Mouse (Mus musculus) left cerebral cortex, postnatal 36 days (tissue): Measurements from ENCODE around the gene Fto. TPM values are rescaled to one million over a fixed set of nuclear protein-coding genes. Genes with fewer than 3 reads are reported as not detected.

ENCODE experiments used
- DNase-seq, 2 experiments: peaks; one replicate each; pipeline ENCODE4 v3.0.0; 2021 to 2022; ENCODE audit warnings: low spot score in 2 of 2, mixed read lengths in 1 of 2
- intact Hi-C: fragments of 180-260 bp; cut with DNase I; formaldehyde crosslinking; loops from one replicate; pipeline ENCODE4 v1.15.1; 2025
- total RNA-seq, 2 experiments: library from RNA; stranded (reverse); gene quantifications; 2 replicates each; pipeline ENCODE4 v1.2.3; 2021

The Fto gene
- total RNA-seq, 2 experiments from 2014 or later: 153 to 156 TPM

GRCm38 (mm10) chr8:91380796-91381542 lies 67.6 kb downstream of the Fto start:
- DNase-seq: no peak
- intact Hi-C loops: loop anchor here (10.0 kb wide), 1 partner anchor 104 kb away; no protein-coding TSS in a partner anchor

GRCm38 (mm10) chr8:91381543-91382106 lies 68.3 kb downstream of the Fto start:
- intact Hi-C loops: loop anchor here (10.0 kb wide), 1 partner anchor 103 kb away; no protein-coding TSS in a partner anchor
- DNase-seq: no peak

- intact Hi-C loops: loop anchor here (10.0 kb wide), 1 partner anchor 102 kb away; no protein-coding TSS in a partner anchor
- DNase-seq: no peak
Measured at GRCm38 (mm10) chr8:91383210-91383609, 69.9 kb downstream of the Fto start.

GRCm38 (mm10) chr8:91383811-91384210 lies 70.5 kb downstream of the Fto start:
- no peak for DNase-seq
- intact Hi-C loops: loop anchor here (10.0 kb wide), 1 partner anchor 101 kb away; no protein-coding TSS in a partner anchor

GRCm38 (mm10) chr8:91384389-91384788 lies 71.1 kb downstream of the Fto start:
- intact Hi-C loops: loop anchor here (10.0 kb wide), 1 partner anchor 100 kb away; no protein-coding TSS in a partner anchor
- DNase-seq: no peak

- intact Hi-C loops: loop anchor here (10.0 kb wide), 1 partner anchor 99 kb away; no protein-coding TSS in a partner anchor
- no peak for DNase-seq
Measured at GRCm38 (mm10) chr8:91385808-91386207, 72.5 kb downstream of the Fto start.

- no peak for DNase-seq
- intact Hi-C loops: no loop called here
Measured at GRCm38 (mm10) chr8:91390369-91391020, 77.2 kb downstream of the Fto start.

- intact Hi-C loops: no loop called here
- no peak for DNase-seq
Measured at GRCm38 (mm10) chr8:91392261-91392660, 78.9 kb downstream of the Fto start.

GRCm38 (mm10) chr8:91395340-91396055 lies 82.2 kb downstream of the Fto start:
- intact Hi-C loops: no loop called here
- no peak for DNase-seq

- intact Hi-C loops: no loop called here
- DNase-seq: no peak
Measured at GRCm38 (mm10) chr8:91398053-91398452, 84.7 kb downstream of the Fto start.

GRCm38 (mm10) chr8:91402980-91403975 lies 90.0 kb downstream of the Fto start:
- intact Hi-C loops: no loop called here

GRCm38 (mm10) chr8:91404311-91404710 lies 91.0 kb downstream of the Fto start:
- DNase-seq: no peak
- intact Hi-C loops: no loop called here

More at GRCm38 (mm10) chr8:91402980-91403975, 90.0 kb downstream of the Fto start:
- no peak for DNase-seq

- intact Hi-C loops: no loop called here
- no peak for DNase-seq
Measured at GRCm38 (mm10) chr8:91405099-91405498, 91.8 kb downstream of the Fto start.

GRCm38 (mm10) chr8:91406624-91407290 lies 93.4 kb downstream of the Fto start:
- intact Hi-C loops: no loop called here
- DNase-seq: no peak

GRCm38 (mm10) chr8:91407880-91408279 lies 94.6 kb downstream of the Fto start:
- intact Hi-C loops: no loop called here
- DNase-seq: no peak

- no peak for DNase-seq
- intact Hi-C loops: no loop called here
Measured at GRCm38 (mm10) chr8:91410007-91410406, 96.7 kb downstream of the Fto start.

GRCm38 (mm10) chr8:91424491-91425074 lies 111.3 kb downstream of the Fto start:
- intact Hi-C loops: no loop called here

More at GRCm38 (mm10) chr8:91424491-91425074, 111.3 kb downstream of the Fto start:
- no peak for DNase-seq
